Comparison of ENCODE assay signal across 27 mouse cellular contexts in the genomic region with DNA sequence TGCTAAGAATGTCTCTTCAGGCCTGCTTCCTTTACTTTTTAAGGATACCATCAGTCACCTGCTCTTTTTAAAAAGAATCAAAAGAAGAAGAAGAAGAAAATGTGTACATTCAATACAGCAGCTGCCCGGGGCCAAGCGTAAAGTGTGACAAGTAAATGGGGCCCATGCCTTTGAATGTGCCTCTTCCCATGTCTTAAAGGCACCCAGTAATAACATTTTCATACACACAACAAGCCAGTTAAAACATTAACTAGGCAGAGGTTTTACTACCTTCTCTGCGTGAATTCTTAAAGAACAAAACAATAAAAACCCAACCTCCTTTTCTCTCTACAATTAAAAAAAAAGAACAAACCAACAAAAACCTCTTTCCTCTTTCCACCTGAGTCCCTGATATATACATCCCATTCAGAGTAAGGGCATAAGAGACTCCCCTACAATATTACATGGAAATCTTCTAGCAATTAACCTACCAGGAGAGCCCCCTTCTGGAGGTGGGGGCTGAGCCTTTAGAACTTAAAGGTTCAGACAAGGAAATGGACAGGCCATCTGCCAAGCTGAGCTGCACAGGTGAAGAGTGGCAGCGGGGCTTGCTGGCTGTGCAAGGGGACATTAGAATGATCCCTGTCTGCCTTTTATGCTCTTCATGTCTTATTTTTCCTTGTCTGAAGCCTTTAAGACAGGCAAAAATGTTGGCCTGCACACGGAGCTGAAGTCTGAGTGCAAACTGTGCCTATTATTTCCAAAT.
"Had no signal": no experiment of that assay in that cellular context is flagged by ENCODE, and none has a peak within 500 bp of the region (broad histone marks: within the 10 kb centered on the region; RNA-seq: fewer than 3 reads in every experiment).

No protein-coding gene starts in this region.

- H3K4me3 ChIP-seq: embryonic facial prominence, embryonic 10.5 days; embryonic facial prominence, embryonic 12.5 days; embryonic facial prominence, embryonic 13.5 days; embryonic facial prominence, embryonic 15.5 days; erythroblast, embryonic 14.5 days; forebrain, embryonic 10.5 days; forebrain, embryonic 12.5 days; forebrain, embryonic 13.5 days; forebrain, embryonic 15.5 days; gastrocnemius, adult 2 months; heart, adult 2 months had no signal

- ATAC-seq: forebrain, embryonic 13.5 days; forebrain, embryonic 14.5 days; forebrain, embryonic 15.5 days; forebrain, embryonic 16.5 days; forebrain, postnatal 0 days had no signal

- H3K9ac ChIP-seq: embryonic facial prominence, embryonic 12.5 days; embryonic facial prominence, embryonic 13.5 days; embryonic facial prominence, embryonic 15.5 days; forebrain, embryonic 12.5 days; forebrain, embryonic 13.5 days; forebrain, embryonic 15.5 days; forebrain, postnatal 0 days had no signal

- H3K27ac ChIP-seq: embryonic facial prominence, embryonic 10.5 days; embryonic facial prominence, embryonic 12.5 days; embryonic facial prominence, embryonic 13.5 days; embryonic facial prominence, embryonic 15.5 days; forebrain, embryonic 10.5 days; forebrain, embryonic 12.5 days; forebrain, embryonic 13.5 days; forebrain, embryonic 15.5 days; gastrocnemius, adult 2 months; heart, adult 2 months had no signal

- H3K27me3 ChIP-seq: embryonic facial prominence, embryonic 12.5 days; embryonic facial prominence, embryonic 13.5 days; embryonic facial prominence, embryonic 15.5 days; forebrain, embryonic 12.5 days; forebrain, embryonic 13.5 days; forebrain, embryonic 15.5 days had no signal

- H3K9me3 ChIP-seq: embryonic facial prominence, embryonic 10.5 days; embryonic facial prominence, embryonic 12.5 days; embryonic facial prominence, embryonic 13.5 days; embryonic facial prominence, embryonic 15.5 days; forebrain, embryonic 10.5 days; forebrain, embryonic 12.5 days; forebrain, embryonic 13.5 days; forebrain, embryonic 15.5 days had no signal

- H3K4me2 ChIP-seq: embryonic facial prominence, embryonic 12.5 days; embryonic facial prominence, embryonic 13.5 days; embryonic facial prominence, embryonic 15.5 days; forebrain, embryonic 12.5 days; forebrain, embryonic 13.5 days; forebrain, embryonic 15.5 days had no signal

- DNase-seq: cerebellum, adult 8-10 months; cerebellum, adult 9-10 months; cerebellum, adult 9-11 months; cerebellum, postnatal 10 days; cerebellum, postnatal 14 days; cerebellum, postnatal 25 days; cerebellum, postnatal 36 days; embryo, embryonic 11 days; forebrain, postnatal 0 days; gastrocnemius, adult 2 months; gastrocnemius, postnatal 10 days; gastrocnemius, postnatal 14 days; gastrocnemius, postnatal 25 days; gastrocnemius, postnatal 36 days; heart, adult 18-20 months; heart, adult 2 months had no signal

- H3K4me1 ChIP-seq: embryonic facial prominence, embryonic 10.5 days; embryonic facial prominence, embryonic 12.5 days; embryonic facial prominence, embryonic 13.5 days; embryonic facial prominence, embryonic 15.5 days; forebrain, embryonic 10.5 days; forebrain, embryonic 12.5 days; forebrain, embryonic 13.5 days; forebrain, embryonic 15.5 days had no signal
